Mouse (Mus musculus) brain, embryonic 14.5 days (tissue): ENCODE data around the gene Nmb. TPM values are rescaled to one million over a fixed set of nuclear protein-coding genes. Genes with fewer than 3 reads are reported as not detected.

Experiments
- DNase-seq: peaks from one replicate; pipeline ENCODE4 v3.0.0-alpha.2; 2011; ENCODE audit warnings: low read depth
- CTCF ChIP-seq: fragments of 200-500 bp; IDR thresholded peaks from 2 replicates; pipeline ENCODE4 v1.5.1; 2012; ENCODE audit warnings: inconsistent platforms, mild to moderate bottlenecking, moderate library complexity, borderline replicate concordance; ENCODE audit not compliant: insufficient read depth, insufficient read length; ENCODE audit errors: extremely low read depth
- POLR2A ChIP-seq: fragments of 200-500 bp; IDR thresholded peaks from 2 replicates; pipeline ENCODE4 v1.6.1; 2012; ENCODE audit warnings: mild to moderate bottlenecking, inconsistent platforms, borderline replicate concordance; ENCODE audit not compliant: poor library complexity, insufficient read depth, insufficient read length, severe bottlenecking; ENCODE audit errors: extremely low read depth
- polyA plus RNA-seq: library from polyadenylated mRNA; depleted of rRNA; stranded (reverse); fragments of >200 nt; gene quantifications from 2 replicates; pipeline ENCODE4 v1.2.3, GENCODE M21; 2012; rRNA removed

Gene Nmb
- polyA plus RNA-seq, 1 experiment = 10.3 TPM

DNA sequence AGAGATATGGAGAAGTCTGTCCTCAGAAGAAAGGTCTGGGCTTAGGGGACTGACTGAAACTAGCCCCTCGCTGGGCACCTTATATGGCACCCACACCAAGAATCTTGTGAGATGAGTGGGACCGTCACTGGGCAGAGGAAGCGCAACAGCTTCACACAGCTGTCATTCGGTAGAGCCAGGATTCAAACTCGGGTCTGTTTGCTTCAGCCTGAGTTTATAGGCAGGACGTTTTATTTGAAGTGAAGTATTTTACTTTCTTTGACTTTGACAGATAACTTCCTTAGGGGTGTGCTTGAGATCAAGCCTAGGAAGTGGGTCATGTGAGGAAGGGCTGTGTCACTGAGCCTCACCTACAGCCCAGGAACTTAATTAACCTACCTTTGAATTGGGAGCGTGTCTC lies 39.4 kb downstream of the Nmb start:
- no peak for DNase-seq
- TF ChIP-seq POLR2A = no peak
- no peak for TF ChIP-seq CTCF

DNA sequence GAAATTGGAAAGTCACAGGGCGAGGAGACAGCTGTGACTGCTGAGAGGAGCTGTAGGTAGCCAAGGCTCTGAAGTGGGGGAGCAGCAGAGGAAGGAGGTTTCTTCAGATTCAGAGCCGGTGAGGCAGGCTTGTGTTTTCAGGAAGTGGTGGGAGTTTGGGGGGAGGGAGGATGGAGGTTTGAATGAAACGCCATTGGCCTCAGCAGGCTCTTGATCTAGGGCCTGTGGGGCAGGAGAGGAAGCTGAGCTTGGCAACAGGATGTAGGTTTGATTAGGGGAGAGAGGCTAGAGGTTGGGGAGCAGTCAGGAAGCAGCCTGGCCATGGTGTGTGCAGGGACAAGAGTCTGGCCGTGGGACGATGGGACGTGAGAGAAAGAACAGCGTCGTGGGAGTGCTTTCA lies 40.0 kb downstream of the Nmb start:
- no peak for DNase-seq
- no peak for TF ChIP-seq CTCF
- TF ChIP-seq POLR2A = no peak

GRCm38 (mm10) chr7:80864151-80864550 lies 40.7 kb downstream of the Nmb start:
- no peak for DNase-seq
- TF ChIP-seq CTCF = no peak
- TF ChIP-seq POLR2A = no peak

DNA sequence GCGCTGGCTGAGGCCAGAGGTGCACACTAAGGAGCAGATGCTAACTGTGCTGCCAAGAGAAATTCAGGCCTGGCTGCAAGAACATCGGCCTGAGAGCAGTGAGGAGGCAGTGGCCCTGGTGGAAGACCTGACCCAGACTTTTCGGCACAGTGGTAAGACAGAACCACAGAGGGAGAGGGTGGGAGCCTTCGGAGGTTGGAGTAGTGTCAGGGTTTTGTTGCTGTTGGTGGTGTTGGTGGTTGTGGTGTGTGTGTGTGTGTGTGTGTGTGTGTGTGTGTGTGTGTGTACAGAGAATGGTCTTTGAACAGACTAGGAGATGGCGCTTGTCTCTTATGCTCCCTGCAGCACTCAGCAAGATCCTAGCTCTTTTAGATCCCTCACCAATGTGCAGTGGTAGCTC lies 41.4 kb downstream of the Nmb start:
- no peak for DNase-seq
- no peak for TF ChIP-seq CTCF

DNA sequence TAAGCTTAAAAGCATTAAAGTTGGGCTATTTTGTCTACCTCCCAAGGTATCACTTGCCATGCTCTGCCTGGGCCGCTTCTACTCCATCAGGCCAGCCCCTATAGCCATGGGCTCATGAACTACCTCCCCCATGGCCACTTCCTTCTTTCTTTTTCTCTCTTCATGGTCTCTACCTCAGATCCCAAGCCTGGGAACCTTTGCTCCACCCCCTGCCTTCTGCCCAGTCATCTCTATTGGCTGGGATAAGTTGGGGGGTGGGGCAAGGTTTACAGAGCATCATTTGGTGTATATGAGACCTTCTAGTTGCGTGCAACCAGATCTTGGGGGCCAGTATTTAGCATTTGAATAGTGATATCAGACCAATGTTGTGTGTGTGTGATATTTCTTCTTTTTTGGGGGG lies 42.4 kb downstream of the Nmb start:
- TF ChIP-seq CTCF (no peak), POLR2A (no peak)
- no peak for DNase-seq

GRCm38 (mm10) chr7:80860729-80861274 lies 44.1 kb downstream of the Nmb start, which contains the start of gene Zscan2:
Zscan2 (plus strand) TSS chr7:80860920.
- TF ChIP-seq CTCF (no peak), POLR2A (peak; percentile 54; the same call in 1 of the 2 replicates)
- peak; percentile 99 for DNase-seq

DNA sequence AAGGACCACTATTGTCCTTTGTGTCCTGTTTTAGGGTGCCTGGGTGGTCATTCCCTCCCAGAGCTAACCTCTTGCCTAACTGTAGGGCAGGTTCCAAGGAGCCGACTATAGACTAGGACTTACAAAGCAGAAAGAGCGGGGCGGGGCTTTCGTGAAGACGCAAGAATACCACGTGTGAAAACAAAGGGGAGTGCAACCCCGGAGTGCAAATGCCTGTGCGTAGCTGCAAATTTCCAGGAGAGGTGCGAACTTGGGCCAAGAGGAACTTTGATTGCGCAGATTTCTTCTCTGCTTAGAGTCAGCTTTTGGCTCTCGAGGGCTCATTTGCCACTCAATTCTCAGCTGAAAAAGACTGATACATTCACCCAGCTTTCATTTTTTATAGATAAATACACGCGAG lies 44.6 kb downstream of the Nmb start:
- TF ChIP-seq POLR2A (peak; percentile 10; the same call in 1 of the 2 replicates), CTCF (no peak)
- DNase-seq = peak; percentile 93

GRCm38 (mm10) chr7:80857181-80857580 lies 47.7 kb downstream of the Nmb start:
- DNase-seq = peak; percentile 82
- TF ChIP-seq CTCF = peak; percentile 78
- TF ChIP-seq POLR2A = no peak

DNA sequence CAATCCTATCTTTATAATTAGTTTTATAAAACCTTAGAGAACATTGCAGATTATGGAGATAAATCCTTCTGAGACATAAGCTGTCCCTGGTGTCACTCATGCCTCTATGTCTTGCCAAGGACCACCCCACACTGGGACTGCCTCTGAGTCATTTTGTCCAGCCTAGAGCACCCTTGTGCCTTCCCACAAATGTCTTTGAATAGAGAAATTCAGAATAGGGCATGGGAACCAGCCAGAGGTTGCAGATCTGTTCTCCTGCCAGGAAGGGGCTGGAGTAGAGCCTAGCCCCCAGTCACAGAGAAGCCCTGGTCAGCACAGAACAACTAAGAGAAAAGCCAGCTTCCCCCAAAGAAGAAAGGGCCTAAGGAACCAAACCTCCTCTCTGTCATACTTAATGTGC lies 49.6 kb downstream of the Nmb start:
- no peak for DNase-seq
- TF ChIP-seq CTCF (no peak), POLR2A (no peak)

- no peak for DNase-seq
- TF ChIP-seq POLR2A (no peak), CTCF (no peak)
Observed at GRCm38 (mm10) chr7:80853218-80853617, 51.7 kb downstream of the Nmb start.

Other genes starting within 250 kb of the Nmb start
- 13.0 and 18.1 TPM in 2 replicates for gene Crtc3, start 216.2 kb downstream of the Nmb start, polyA plus RNA-seq
- gene Iqgap1, start 79.1 kb downstream of the Nmb start, polyA plus RNA-seq = 27.1 and 31.4 TPM in 2 replicates
- 31.2 and 37.1 TPM in 2 replicates for gene Zscan2, start 44.2 kb downstream of the Nmb start, polyA plus RNA-seq
- gene Wdr73, start 3.8 kb downstream of the Nmb start, polyA plus RNA-seq = 32.8 and 37.1 TPM in 2 replicates
- gene Sec11a, start 42.7 kb upstream of the Nmb start, polyA plus RNA-seq = 118 and 138 TPM in 2 replicates
- gene Zfp592, start 88.6 kb upstream of the Nmb start, polyA plus RNA-seq = 19.9 and 20.4 TPM in 2 replicates
- 0.06 and 0.16 TPM in 2 replicates for gene Alpk3, start 152.5 kb upstream of the Nmb start, polyA plus RNA-seq
- gene Slc28a1, start 209.7 kb upstream of the Nmb start, polyA plus RNA-seq = 0.03 TPM in 2 replicates